Mouse (Mus musculus) hindlimb bud, embryonic 11.5 days (tissue): ENCODE data around the gene Smyd1.

ENCODE experiments used
- DNase-seq: peaks from one replicate; pipeline ENCODE4 v3.0.0-alpha.2; 2012; ENCODE audit warnings: low read depth, low spot score; ENCODE audit errors: extremely low spot score

Gene Smyd1

GRCm38 (mm10) chr6:71261060-71261459 lies 61.0 kb downstream of the Smyd1 start:
- DNase-seq, result no peak

GRCm38 (mm10) chr6:71260051-71260640 lies 61.9 kb downstream of the Smyd1 start:
- DNase-seq, result no peak

- DNase-seq, result no peak
These were observed 62.9 kb downstream of the Smyd1 start for GRCm38 (mm10) chr6:71259166-71259565.

GRCm38 (mm10) chr6:71258562-71258961 lies 63.5 kb downstream of the Smyd1 start:
- DNase-seq, result no peak

GRCm38 (mm10) chr6:71257375-71257774 lies 64.7 kb downstream of the Smyd1 start:
- no peak for DNase-seq

- DNase-seq, result no peak
These were observed 65.9 kb downstream of the Smyd1 start for GRCm38 (mm10) chr6:71256166-71256565.

- no peak for DNase-seq
These were observed 67.6 kb downstream of the Smyd1 start for GRCm38 (mm10) chr6:71254456-71254855.

GRCm38 (mm10) chr6:71250951-71251350 lies 71.1 kb downstream of the Smyd1 start:
- DNase-seq, result no peak

- no peak for DNase-seq
These were observed 72.4 kb downstream of the Smyd1 start for GRCm38 (mm10) chr6:71249615-71250014.

- no peak for DNase-seq
These were observed 73.6 kb downstream of the Smyd1 start for GRCm38 (mm10) chr6:71248420-71248819.

- DNase-seq, result no peak
These were observed 78.8 kb downstream of the Smyd1 start for GRCm38 (mm10) chr6:71243258-71243657.

- DNase-seq, result no peak
These were observed 79.2 kb downstream of the Smyd1 start for GRCm38 (mm10) chr6:71242811-71243210.

GRCm38 (mm10) chr6:71240831-71241230 lies 81.2 kb downstream of the Smyd1 start:
- no peak for DNase-seq

GRCm38 (mm10) chr6:71239069-71239750 lies 82.8 kb downstream of the Smyd1 start:
- DNase-seq, result no peak

GRCm38 (mm10) chr6:71237031-71237431 lies 85.0 kb downstream of the Smyd1 start:
- DNase-seq, result no peak

GRCm38 (mm10) chr6:71236506-71236905 lies 85.5 kb downstream of the Smyd1 start:
- no peak for DNase-seq

- no peak for DNase-seq
These were observed 86.1 kb downstream of the Smyd1 start for GRCm38 (mm10) chr6:71235944-71236343.

GRCm38 (mm10) chr6:71235121-71235520 lies 86.9 kb downstream of the Smyd1 start:
- no peak for DNase-seq

- DNase-seq, result peak; percentile 14
These were observed 94.8 kb downstream of the Smyd1 start for GRCm38 (mm10) chr6:71227157-71227770.

- no peak for DNase-seq
These were observed 95.5 kb downstream of the Smyd1 start for GRCm38 (mm10) chr6:71226544-71226943.

GRCm38 (mm10) chr6:71224184-71224943 lies 97.7 kb downstream of the Smyd1 start:
- no peak for DNase-seq

- no peak for DNase-seq
These were observed 100.5 kb downstream of the Smyd1 start for GRCm38 (mm10) chr6:71221501-71221900.
